Mouse (Mus musculus): ENCODE measurements around the gene Fbxl8. TPM values are rescaled to one million over a fixed set of nuclear protein-coding genes. Genes with fewer than 3 reads are reported as not detected.

Fbxl8 gene
- polyA plus RNA-seq, 1 experiment = 6.2 TPM

GRCm38 (mm10) chr8:105268342-105269074, 4.1 kb downstream of the Fbxl8 start:
- Histone ChIP-seq H3K36me3 (replicated peaks; ENCODE audit: low read length) (peaks cover 32% of the 10 kb centered on the region), H3K27me3 (replicated peaks) (peaks cover 54% of the 10 kb centered on the region), H3K4me1 (peaks cover 55% of the 10 kb centered on the region), H3K4me3 (replicated peaks) (peak overlapping the region; percentile 16), H3K9me3 (peaks cover 14% of the 10 kb centered on the region)
- TF ChIP-seq FLI1 (IDR thresholded peaks at IDR 0.05; ENCODE audit: low read length) (no peak), GATA1 (IDR thresholded peaks at IDR 0.05; ENCODE audit: borderline replicate concordance, low read length) (no peak)

GRCm38 (mm10) chr8:105269075-105269458, 4.6 kb downstream of the Fbxl8 start:
- Histone ChIP-seq H3K4me3 (replicated peaks) (peak overlapping the region; percentile 89), H3K4me1 (peaks cover 50% of the 10 kb centered on the region), H3K27me3 (replicated peaks) (peaks cover 55% of the 10 kb centered on the region), H3K9me3 (peaks cover 14% of the 10 kb centered on the region), H3K36me3 (replicated peaks; ENCODE audit: low read length) (peaks cover 32% of the 10 kb centered on the region)
- no peak for TF ChIP-seq FLI1 (IDR thresholded peaks at IDR 0.05; ENCODE audit: low read length)
- TF ChIP-seq GATA1 (IDR thresholded peaks at IDR 0.05; ENCODE audit: borderline replicate concordance, low read length) = no peak

GRCm38 (mm10) chr8:105269461-105269947, 5.1 kb downstream of the Fbxl8 start, which contains the start of gene Hsf4:
TSS of gene Hsf4 (plus strand) at chr8:105269801.
- H3K4me3 ChIP-seq (replicated peaks) = peak within 1 kb of the TSS; percentile 89
- H3K4me1 ChIP-seq = peaks cover 49% of the 10 kb centered on the region
- TF ChIP-seq GATA1 (IDR thresholded peaks at IDR 0.05; ENCODE audit: borderline replicate concordance, low read length) (no peak), FLI1 (IDR thresholded peaks at IDR 0.05; ENCODE audit: low read length) (no peak)
- H3K36me3 ChIP-seq (replicated peaks; ENCODE audit: low read length) = peaks cover 32% of the 10 kb centered on the region
- H3K27me3 ChIP-seq (replicated peaks) = peaks cover 60% of the 10 kb centered on the region
- peaks cover 14% of the 10 kb centered on the region for H3K9me3 ChIP-seq

GRCm38 (mm10) chr8:105270101-105270915, 5.9 kb downstream of the Fbxl8 start:
- peaks cover 68% of the 10 kb centered on the region for H3K27me3 ChIP-seq (replicated peaks)

GRCm38 (mm10) chr8:105270916-105271186, 6.4 kb downstream of the Fbxl8 start:
- H3K4me1 ChIP-seq = peaks cover 46% of the 10 kb centered on the region

More at GRCm38 (mm10) chr8:105270101-105270915, 5.9 kb downstream of the Fbxl8 start:
- Histone ChIP-seq H3K9me3 (peaks cover 14% of the 10 kb centered on the region), H3K4me3 (replicated peaks) (peak overlapping the region; percentile 89), H3K4me1 (peaks cover 44% of the 10 kb centered on the region), H3K36me3 (replicated peaks; ENCODE audit: low read length) (peaks cover 32% of the 10 kb centered on the region)
- no peak for TF ChIP-seq GATA1 (IDR thresholded peaks at IDR 0.05; ENCODE audit: borderline replicate concordance, low read length)
- TF ChIP-seq FLI1 (IDR thresholded peaks at IDR 0.05; ENCODE audit: low read length) = no peak

GRCm38 (mm10) chr8:105275387-105275786, 10.9 kb downstream of the Fbxl8 start:
- TF ChIP-seq FLI1 (IDR thresholded peaks at IDR 0.05; ENCODE audit: low read length) = no peak
- no peak for TF ChIP-seq GATA1 (IDR thresholded peaks at IDR 0.05; ENCODE audit: borderline replicate concordance, low read length)
- peaks cover 92% of the 10 kb centered on the region for H3K27me3 ChIP-seq (replicated peaks)
- H3K4me1 ChIP-seq = peaks cover 51% of the 10 kb centered on the region
- peak overlapping the region; percentile 90 for H3K4me3 ChIP-seq (replicated peaks)
- H3K9me3 ChIP-seq = no peaks in the 10 kb centered on the region
- no peaks in the 10 kb centered on the region for H3K36me3 ChIP-seq (replicated peaks; ENCODE audit: low read length)

More at GRCm38 (mm10) chr8:105270916-105271186, 6.4 kb downstream of the Fbxl8 start:
- peaks cover 32% of the 10 kb centered on the region for H3K36me3 ChIP-seq (replicated peaks; ENCODE audit: low read length)
- peaks cover 73% of the 10 kb centered on the region for H3K27me3 ChIP-seq (replicated peaks)
- H3K4me3 ChIP-seq (replicated peaks) = peak overlapping the region; percentile 64
- TF ChIP-seq GATA1 (IDR thresholded peaks at IDR 0.05; ENCODE audit: borderline replicate concordance, low read length) = no peak
- TF ChIP-seq FLI1 (IDR thresholded peaks at IDR 0.05; ENCODE audit: low read length) = no peak
- peaks cover 14% of the 10 kb centered on the region for H3K9me3 ChIP-seq

- H3K4me1 ChIP-seq = peaks cover 49% of the 10 kb centered on the region
- TF ChIP-seq GATA1 (IDR thresholded peaks at IDR 0.05; ENCODE audit: borderline replicate concordance, low read length) (no peak), FLI1 (IDR thresholded peaks at IDR 0.05; ENCODE audit: low read length) (no peak)
- peak within 1 kb of the TSS; percentile 90 for H3K4me3 ChIP-seq (replicated peaks)
- H3K36me3 ChIP-seq (replicated peaks; ENCODE audit: low read length) = no peaks in the 10 kb centered on the region
- peaks cover 91% of the 10 kb centered on the region for H3K27me3 ChIP-seq (replicated peaks)
- no peaks in the 10 kb centered on the region for H3K9me3 ChIP-seq
Observed at GRCm38 (mm10) chr8:105275840-105276239, 11.4 kb downstream of the Fbxl8 start, which contains the start of gene Nol3. TSS of gene Nol3 (plus strand) at chr8:105276140.

- H3K27me3 ChIP-seq (replicated peaks) = peaks cover 87% of the 10 kb centered on the region
- H3K4me3 ChIP-seq (replicated peaks) = peak overlapping the region; percentile 90
Observed at GRCm38 (mm10) chr8:105276292-105277120, 12.1 kb downstream of the Fbxl8 start.

GRCm38 (mm10) chr8:105278911-105279334, 14.5 kb downstream of the Fbxl8 start:
- TF ChIP-seq FLI1 (IDR thresholded peaks at IDR 0.05; ENCODE audit: low read length) = no peak
- TF ChIP-seq GATA1 (IDR thresholded peaks at IDR 0.05; ENCODE audit: borderline replicate concordance, low read length) = no peak
- H3K36me3 ChIP-seq (replicated peaks; ENCODE audit: low read length) = peaks cover 10% of the 10 kb centered on the region
- H3K27me3 ChIP-seq (replicated peaks) = peaks cover 73% of the 10 kb centered on the region

More at GRCm38 (mm10) chr8:105276292-105277120, 12.1 kb downstream of the Fbxl8 start:
- H3K36me3 ChIP-seq (replicated peaks; ENCODE audit: low read length) = peaks cover 3% of the 10 kb centered on the region
- TF ChIP-seq GATA1 (IDR thresholded peaks at IDR 0.05; ENCODE audit: borderline replicate concordance, low read length) = no peak
- no peak for TF ChIP-seq FLI1 (IDR thresholded peaks at IDR 0.05; ENCODE audit: low read length)
- peaks cover 47% of the 10 kb centered on the region for H3K4me1 ChIP-seq
- H3K9me3 ChIP-seq = peaks cover 3% of the 10 kb centered on the region; the same call in 1 of the 2 replicates

More at GRCm38 (mm10) chr8:105278911-105279334, 14.5 kb downstream of the Fbxl8 start:
- Histone ChIP-seq H3K4me1 (peaks cover 59% of the 10 kb centered on the region), H3K9me3 (peaks cover 3% of the 10 kb centered on the region; the same call in 1 of the 2 replicates), H3K4me3 (replicated peaks) (peak overlapping the region; percentile 89)

All from megakaryocyte, embryonic 14.5 days (primary cell).